Mouse (Mus musculus) monocyte, adult 5-6 weeks (primary cell): ENCODE results near the gene Fgfr2. TPM values are rescaled to one million over a fixed set of nuclear protein-coding genes. Genes with fewer than 3 reads are reported as not detected.

Source experiments
- ATAC-seq: fragments of 153-309, 156-312 bp; replicated peaks from 2 replicates; pipeline ENCODE4 v1.8.0; 2017; ENCODE audit warnings: mild to moderate bottlenecking; ENCODE audit not compliant: low TSS enrichment, insufficient number of reproducible peaks, severe bottlenecking, poor library complexity, low FRiP score
- total RNA-seq: library from RNA; stranded (forward); fragments of 200-1000, 200-491, 200-594 nt; gene quantifications from 3 replicates; pipeline ENCODE4 v1.2.3, GENCODE M21; 2017

Fgfr2 gene
- total RNA-seq, 1 experiment from 2014 or later, result not detected

- no peak for ATAC-seq
Measured at GRCm38 (mm10) chr7:133094161-133094560, 29.0 kb downstream of the Fgfr2 start.

GRCm38 (mm10) chr7:133093731-133094130 lies 29.4 kb downstream of the Fgfr2 start:
- ATAC-seq, result no peak

GRCm38 (mm10) chr7:133090641-133091040 lies 32.5 kb downstream of the Fgfr2 start:
- no peak for ATAC-seq

- ATAC-seq, result no peak
Measured at GRCm38 (mm10) chr7:133089621-133090260, 33.4 kb downstream of the Fgfr2 start.

- no peak for ATAC-seq
Measured at GRCm38 (mm10) chr7:133088830-133089261, 34.3 kb downstream of the Fgfr2 start.

GRCm38 (mm10) chr7:133088411-133088810 lies 34.7 kb downstream of the Fgfr2 start:
- no peak for ATAC-seq

- ATAC-seq, result no peak
Measured at GRCm38 (mm10) chr7:133085408-133085807, 37.7 kb downstream of the Fgfr2 start.

- no peak for ATAC-seq
Measured at GRCm38 (mm10) chr7:133083936-133084614, 39.1 kb downstream of the Fgfr2 start.

GRCm38 (mm10) chr7:133078929-133079328 lies 44.2 kb downstream of the Fgfr2 start:
- ATAC-seq, result no peak

- no peak for ATAC-seq
Measured at GRCm38 (mm10) chr7:133074462-133075133, 48.6 kb downstream of the Fgfr2 start.

- ATAC-seq, result no peak
Measured at GRCm38 (mm10) chr7:133073147-133073651, 50.0 kb downstream of the Fgfr2 start.

- ATAC-seq, result no peak
Measured at GRCm38 (mm10) chr7:133072535-133072934, 50.6 kb downstream of the Fgfr2 start.

GRCm38 (mm10) chr7:133067321-133067841 lies 55.8 kb downstream of the Fgfr2 start:
- no peak for ATAC-seq

GRCm38 (mm10) chr7:133066776-133067175 lies 56.4 kb downstream of the Fgfr2 start:
- no peak for ATAC-seq

GRCm38 (mm10) chr7:133062055-133062454 lies 61.1 kb downstream of the Fgfr2 start:
- no peak for ATAC-seq

GRCm38 (mm10) chr7:133060170-133060569 lies 63.0 kb downstream of the Fgfr2 start:
- ATAC-seq, result no peak

- no peak for ATAC-seq
Measured at GRCm38 (mm10) chr7:133059517-133060104, 63.5 kb downstream of the Fgfr2 start.

- ATAC-seq, result no peak
Measured at GRCm38 (mm10) chr7:133059150-133059509, 64.0 kb downstream of the Fgfr2 start.

- ATAC-seq, result no peak
Measured at GRCm38 (mm10) chr7:133058496-133059149, 64.5 kb downstream of the Fgfr2 start.
